Mouse (Mus musculus): Measurements from ENCODE around the gene Abhd14b. TPM values are rescaled to one million over a fixed set of nuclear protein-coding genes. Genes with fewer than 3 reads are reported as not detected.

The Abhd14b gene
- polyA plus RNA-seq, 1 experiment from 2014 or later: 4.4 TPM

- Histone ChIP-seq H3K4me3 (no peak overlapping the region), H3K4me1 (peaks cover 41% of the 10 kb centered on the region), H3K36me3 (replicated peaks) (0 out of 2 replicates have a peak, but pooled peaks cover 8% of the 10 kb centered on the region), H3K27me3 (ENCODE audit: poor library complexity, severe bottlenecking) (no peaks in the 10 kb centered on the region), H3K9me3 (no peaks in the 10 kb centered on the region), H3K27ac (no peak overlapping the region)
- no peak for DNase-seq (ENCODE audit: extremely low spot score, low spot score)
- 75% methylated on average over 5 of the region's 5 CpGs for WGBS
Measured at GRCm38 (mm10) chr9:106442680-106443079, 4.6 kb upstream of the Abhd14b start.

- H3K27ac ChIP-seq: no peak overlapping the region
- peaks cover 6% of the 10 kb centered on the region; the same call in 1 of the 2 replicates for H3K27me3 ChIP-seq (ENCODE audit: poor library complexity, severe bottlenecking)
- H3K9me3 ChIP-seq: no peaks in the 10 kb centered on the region
- H3K36me3 ChIP-seq (replicated peaks): 0 out of 2 replicates have a peak, but pooled peaks cover 7% of the 10 kb centered on the region
- WGBS: 75% methylated on average over 4 of the region's 4 CpGs
- peaks cover 48% of the 10 kb centered on the region for H3K4me1 ChIP-seq
- no peak overlapping the region for H3K4me3 ChIP-seq
- DNase-seq (ENCODE audit: extremely low spot score, low spot score): no peak
Measured at GRCm38 (mm10) chr9:106444836-106445235, 2.4 kb upstream of the Abhd14b start.

- Histone ChIP-seq H3K4me3 (peak overlapping the region; percentile 60), H3K9me3 (no peaks in the 10 kb centered on the region), H3K27me3 (ENCODE audit: poor library complexity, severe bottlenecking) (peaks cover 10% of the 10 kb centered on the region; the same call in 1 of the 2 replicates), H3K4me1 (peaks cover 79% of the 10 kb centered on the region), H3K27ac (peak overlapping the region; percentile 86), H3K36me3 (replicated peaks) (no peaks in the 10 kb centered on the region)
- no peak for DNase-seq (ENCODE audit: extremely low spot score, low spot score)
- whole genome bisulfite sequencing: 39% methylated on average over 9 of the region's 9 CpGs
Measured at GRCm38 (mm10) chr9:106447951-106448350, 692 bp downstream of the Abhd14b start.

- H3K9me3 ChIP-seq: no peaks in the 10 kb centered on the region
- DNase-seq (ENCODE audit: extremely low spot score, low spot score): peak; percentile 66
- peaks cover 10% of the 10 kb centered on the region; the same call in 1 of the 2 replicates for H3K27me3 ChIP-seq (ENCODE audit: poor library complexity, severe bottlenecking)
- peak overlapping the region; percentile 60 for H3K4me3 ChIP-seq
- under 1% methylated on average over 23 of the region's 23 CpGs for WGBS
- peaks cover 85% of the 10 kb centered on the region for H3K4me1 ChIP-seq
- no peaks in the 10 kb centered on the region for H3K36me3 ChIP-seq (replicated peaks)
- peak overlapping the region; percentile 86 for H3K27ac ChIP-seq
Measured at GRCm38 (mm10) chr9:106448498-106449031, 1.3 kb downstream of the Abhd14b start.

GRCm38 (mm10) chr9:106449947-106450346, 2.7 kb downstream of the Abhd14b start:
- Histone ChIP-seq H3K9me3 (no peaks in the 10 kb centered on the region), H3K27me3 (ENCODE audit: poor library complexity, severe bottlenecking) (peaks cover 10% of the 10 kb centered on the region; the same call in 1 of the 2 replicates), H3K27ac (peak overlapping the region; percentile 98; the same call in 1 of the 2 replicates), H3K4me1 (peaks cover 94% of the 10 kb centered on the region), H3K36me3 (replicated peaks) (no peaks in the 10 kb centered on the region), H3K4me3 (0 out of 2 replicates have a peak overlapping the region, but pooled peaks have one; percentile 7)
- 91% methylated on average over 8 of the region's 8 CpGs for WGBS
- no peak for DNase-seq (ENCODE audit: extremely low spot score, low spot score)

- DNase-seq (ENCODE audit: extremely low spot score, low spot score): no peak
- Histone ChIP-seq H3K36me3 (replicated peaks) (no peaks in the 10 kb centered on the region), H3K4me1 (peaks cover 94% of the 10 kb centered on the region), H3K27me3 (ENCODE audit: poor library complexity, severe bottlenecking) (peaks cover 10% of the 10 kb centered on the region; the same call in 1 of the 2 replicates), H3K9me3 (no peaks in the 10 kb centered on the region), H3K4me3 (peak overlapping the region; percentile 7), H3K27ac (peak overlapping the region; percentile 98; the same call in 1 of the 2 replicates)
- 24% methylated on average over 9 of the region's 9 CpGs for WGBS
Measured at GRCm38 (mm10) chr9:106450661-106451060, 3.4 kb downstream of the Abhd14b start.

- H3K4me1 ChIP-seq: peaks cover 94% of the 10 kb centered on the region
- DNase-seq (ENCODE audit: extremely low spot score, low spot score): no peak
- peaks cover 3% of the 10 kb centered on the region for H3K36me3 ChIP-seq (replicated peaks)
- WGBS: 77% methylated on average over 11 of the region's 11 CpGs
- H3K9me3 ChIP-seq: no peaks in the 10 kb centered on the region
- H3K27me3 ChIP-seq (ENCODE audit: poor library complexity, severe bottlenecking): peaks cover 10% of the 10 kb centered on the region; the same call in 1 of the 2 replicates
- H3K27ac ChIP-seq: peak overlapping the region; percentile 98
- peak overlapping the region; percentile 5; the same call in 1 of the 2 replicates for H3K4me3 ChIP-seq
Measured at GRCm38 (mm10) chr9:106451298-106451697, 4.0 kb downstream of the Abhd14b start.

- WGBS: 59% methylated on average over 2 of the region's 2 CpGs
Measured at GRCm38 (mm10) chr9:106451899-106452298, 4.6 kb downstream of the Abhd14b start.

GRCm38 (mm10) chr9:106452351-106452750, 5.1 kb downstream of the Abhd14b start:
- DNase-seq (ENCODE audit: extremely low spot score, low spot score): no peak
- peaks cover 14% of the 10 kb centered on the region for H3K36me3 ChIP-seq (replicated peaks)
- H3K4me3 ChIP-seq: peak overlapping the region; percentile 93
- H3K27ac ChIP-seq: peak overlapping the region; percentile 98
- H3K4me1 ChIP-seq: peaks cover 94% of the 10 kb centered on the region
- peaks cover 10% of the 10 kb centered on the region; the same call in 1 of the 2 replicates for H3K27me3 ChIP-seq (ENCODE audit: poor library complexity, severe bottlenecking)
- no peaks in the 10 kb centered on the region for H3K9me3 ChIP-seq
- WGBS: 14% methylated on average over 6 of the region's 6 CpGs

More at GRCm38 (mm10) chr9:106451899-106452298, 4.6 kb downstream of the Abhd14b start:
- Histone ChIP-seq H3K27ac (peak overlapping the region; percentile 98), H3K27me3 (ENCODE audit: poor library complexity, severe bottlenecking) (peaks cover 10% of the 10 kb centered on the region; the same call in 1 of the 2 replicates), H3K36me3 (replicated peaks) (peaks cover 9% of the 10 kb centered on the region), H3K4me1 (peaks cover 94% of the 10 kb centered on the region), H3K9me3 (no peaks in the 10 kb centered on the region), H3K4me3 (peak overlapping the region; percentile 93)
- DNase-seq (ENCODE audit: extremely low spot score, low spot score): no peak

- Histone ChIP-seq H3K4me1 (peaks cover 94% of the 10 kb centered on the region), H3K27ac (peak overlapping the region; percentile 98), H3K9me3 (no peaks in the 10 kb centered on the region), H3K36me3 (replicated peaks) (peaks cover 19% of the 10 kb centered on the region), H3K4me3 (peak overlapping the region; percentile 93), H3K27me3 (ENCODE audit: poor library complexity, severe bottlenecking) (peaks cover 10% of the 10 kb centered on the region; the same call in 1 of the 2 replicates)
- DNase-seq (ENCODE audit: extremely low spot score, low spot score): peak; percentile 79
- 0% methylated on average over 7 of the region's 7 CpGs for WGBS
Measured at GRCm38 (mm10) chr9:106452821-106453220, 5.6 kb downstream of the Abhd14b start.

GRCm38 (mm10) chr9:106453271-106454070, 6.2 kb downstream of the Abhd14b start, which contains the start of gene Pcbp4:
Gene Pcbp4, plus strand, starts transcription at chr9:106453291.
- WGBS: under 1% methylated on average over 63 of the region's 74 CpGs

GRCm38 (mm10) chr9:106454071-106454761, 7.0 kb downstream of the Abhd14b start:
- peak overlapping the region; percentile 98 for H3K27ac ChIP-seq
- peaks cover 94% of the 10 kb centered on the region for H3K4me1 ChIP-seq
- no peaks in the 10 kb centered on the region for H3K9me3 ChIP-seq
- H3K4me3 ChIP-seq: peak overlapping the region; percentile 93
- WGBS: under 1% methylated on average over 17 of the region's 20 CpGs
- peaks cover 33% of the 10 kb centered on the region for H3K36me3 ChIP-seq (replicated peaks)
- H3K27me3 ChIP-seq (ENCODE audit: poor library complexity, severe bottlenecking): peaks cover 10% of the 10 kb centered on the region; the same call in 1 of the 2 replicates
- DNase-seq (ENCODE audit: extremely low spot score, low spot score): no peak

More at GRCm38 (mm10) chr9:106453271-106454070, 6.2 kb downstream of the Abhd14b start, which contains the start of gene Pcbp4:
- Histone ChIP-seq H3K27ac (peak within 1 kb of the TSS; percentile 98), H3K36me3 (replicated peaks) (peaks cover 25% of the 10 kb centered on the region), H3K27me3 (ENCODE audit: poor library complexity, severe bottlenecking) (peaks cover 10% of the 10 kb centered on the region; the same call in 1 of the 2 replicates), H3K9me3 (no peaks in the 10 kb centered on the region), H3K4me3 (peak within 1 kb of the TSS; percentile 93), H3K4me1 (peaks cover 94% of the 10 kb centered on the region)
- peak; percentile 85 for DNase-seq (ENCODE audit: extremely low spot score, low spot score)
